Mouse (Mus musculus) right cerebral cortex, postnatal 36 days (tissue): ENCODE results near the gene Timm13.

Experiments
- DNase-seq, 2 experiments: peaks; one replicate each; pipeline ENCODE4 v3.0.0; 2022; ENCODE audit warnings: low spot score in 2 of 2, mixed read lengths in 1 of 2

The Timm13 gene

DNA sequence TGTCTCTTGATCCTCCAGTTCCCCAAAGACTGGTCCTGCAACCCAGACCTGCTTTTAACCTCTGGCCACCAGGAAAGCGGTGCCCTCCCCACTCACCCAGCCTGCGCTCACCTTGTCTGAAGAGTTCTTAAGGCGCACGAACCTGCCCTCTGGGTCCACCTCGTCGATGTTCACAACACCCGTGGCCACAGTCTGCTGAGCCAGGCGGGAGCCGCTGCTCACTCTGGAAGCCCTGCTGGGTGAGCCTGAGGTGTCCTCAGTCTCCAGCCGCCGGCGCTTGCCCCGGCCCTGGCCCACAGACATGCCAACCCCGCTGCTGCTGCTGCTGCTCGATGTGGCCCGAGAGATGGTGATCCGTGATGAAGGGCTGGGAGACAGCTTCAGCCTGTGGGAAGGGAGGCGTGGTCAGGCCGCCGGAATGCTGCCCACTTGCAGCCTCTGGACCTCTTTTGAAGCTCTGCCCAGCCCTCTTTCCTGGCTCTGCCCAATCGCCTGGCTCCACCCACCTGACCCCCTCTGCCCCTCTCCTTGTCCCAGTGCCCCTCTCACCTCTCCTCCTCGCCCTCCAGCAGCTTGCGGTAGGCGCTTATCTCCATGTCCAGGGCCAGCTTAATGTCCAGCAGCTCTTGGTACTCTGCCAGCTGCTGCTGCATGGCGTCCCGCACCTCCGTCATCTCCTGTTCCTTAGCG is 3.4 kb upstream of the Timm13 start:
- DNase-seq = no peak

DNA sequence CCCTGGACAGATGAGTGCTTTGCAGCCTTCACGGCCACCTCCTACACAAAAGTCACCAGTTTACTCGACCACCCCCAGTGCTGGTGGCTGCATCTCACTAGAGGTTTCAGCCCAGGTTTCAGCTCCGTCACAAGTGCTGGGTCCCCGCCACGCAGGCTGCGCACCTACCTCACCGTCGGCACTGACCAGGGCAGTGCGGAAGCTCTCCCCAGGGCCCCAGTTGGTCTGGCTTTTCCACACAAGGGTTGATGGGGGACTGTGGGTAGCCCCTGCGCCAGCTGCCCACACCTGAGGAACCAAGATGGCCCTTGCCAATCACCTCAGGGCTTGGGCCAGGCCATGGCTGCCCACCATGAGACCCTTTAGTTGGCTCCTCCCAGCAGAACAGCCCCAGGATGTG is 2.5 kb upstream of the Timm13 start:
- no peak for DNase-seq

DNA sequence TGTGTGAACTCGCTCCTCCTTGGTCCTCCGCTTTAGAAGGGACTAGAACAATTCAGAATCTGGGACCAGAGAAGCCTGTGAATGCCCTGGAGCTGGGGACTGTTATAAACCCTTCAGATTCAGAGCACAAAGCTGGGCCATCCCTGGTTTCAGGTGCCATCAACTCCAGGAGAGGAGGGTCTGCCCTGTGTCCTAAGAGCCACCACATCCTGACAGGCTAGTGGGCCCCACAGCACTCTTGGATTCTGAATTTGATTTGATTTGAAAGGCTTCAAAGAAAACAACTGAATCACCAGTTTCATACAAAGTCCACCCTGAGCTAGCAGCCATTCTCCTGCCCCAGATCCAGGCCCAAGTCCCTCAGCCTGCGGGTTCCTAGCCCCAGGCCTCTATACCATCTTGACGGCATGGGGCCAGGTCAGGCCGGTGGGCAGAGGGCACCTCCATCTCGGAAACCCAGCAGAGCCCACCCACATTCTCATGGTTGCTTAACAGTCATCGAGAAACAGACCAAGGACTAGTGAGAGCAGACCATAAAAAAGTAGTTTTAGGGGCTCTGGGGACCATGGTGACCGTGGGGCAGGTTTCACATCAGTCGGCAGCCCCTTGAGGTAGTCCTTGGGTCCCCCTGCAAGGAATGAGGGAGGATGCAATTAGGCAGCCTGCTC is 1.6 kb upstream of the Timm13 start:
- no peak for DNase-seq

GRCm38 (mm10) chr10:80901409-80902272 is 872 bp upstream of the Timm13 start:
- DNase-seq = no peak

GRCm38 (mm10) chr10:80899591-80900317 is 1.0 kb downstream of the Timm13 start:
- DNase-seq = no peak

DNA sequence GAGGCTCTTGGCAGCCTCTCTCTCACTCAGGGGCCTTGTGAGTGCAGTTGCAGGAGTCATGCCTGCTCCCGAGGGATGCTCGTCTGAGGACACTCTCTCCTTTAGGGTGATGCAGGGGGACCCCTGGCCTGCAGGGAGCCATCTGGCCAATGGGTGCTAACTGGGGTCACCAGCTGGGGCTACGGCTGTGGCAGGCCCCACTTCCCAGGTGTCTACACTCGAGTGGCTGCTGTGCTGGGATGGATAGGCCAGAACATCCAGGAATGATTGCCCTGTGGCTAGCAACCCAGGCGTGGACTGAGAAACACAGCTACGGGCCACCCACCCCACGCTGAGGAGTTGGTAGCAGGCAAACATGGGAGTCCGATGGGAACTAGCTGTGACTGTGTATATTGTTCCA is 1.7 kb downstream of the Timm13 start:
- no peak for DNase-seq

- peak; percentile 72 to 74 for DNase-seq
Observed at GRCm38 (mm10) chr10:80897861-80898510, 2.8 kb downstream of the Timm13 start.

DNA sequence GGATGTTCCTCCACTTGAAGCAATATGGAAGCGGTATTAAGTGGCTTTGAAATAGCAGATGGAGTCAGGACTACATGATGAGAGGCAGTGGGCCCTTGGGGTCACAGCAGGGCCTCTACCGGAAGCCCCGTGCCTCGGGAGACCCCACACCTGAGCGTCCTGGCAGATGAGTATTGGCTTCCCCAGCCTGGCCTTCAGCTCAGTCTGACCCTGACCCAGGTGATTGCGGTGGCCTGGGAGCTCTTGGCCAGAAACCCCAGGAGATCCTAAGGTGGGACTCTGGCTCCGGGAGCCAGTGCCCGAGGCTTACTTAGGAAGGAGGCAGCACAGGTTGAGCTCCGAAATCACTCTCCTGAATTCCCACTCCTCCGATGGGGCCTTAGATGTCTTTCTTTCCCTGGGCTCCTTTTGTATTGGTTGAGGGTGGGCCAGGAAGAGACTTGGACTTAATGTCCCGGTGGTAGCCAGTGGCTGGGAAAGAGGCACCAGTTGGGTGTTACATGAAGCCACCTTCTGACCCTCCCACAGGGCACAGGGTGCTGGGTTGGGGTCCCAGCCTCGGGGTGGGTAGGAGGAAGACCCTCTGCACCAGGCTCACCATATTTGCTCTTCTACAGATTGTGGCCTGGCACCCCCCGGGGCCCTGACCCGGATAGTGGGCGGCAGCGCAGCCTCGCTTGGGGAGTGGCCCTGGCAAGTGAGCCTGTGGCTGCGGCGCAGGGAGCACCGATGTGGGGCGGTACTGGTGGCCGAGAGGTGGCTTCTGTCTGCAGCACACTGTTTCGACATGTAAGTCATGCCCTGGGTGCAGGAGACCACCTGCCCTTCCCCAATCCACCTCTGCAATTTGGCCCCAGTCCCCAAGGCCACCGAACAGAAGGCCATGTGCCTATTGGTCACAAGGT is 3.9 kb downstream of the Timm13 start:
- no peak for DNase-seq

DNA sequence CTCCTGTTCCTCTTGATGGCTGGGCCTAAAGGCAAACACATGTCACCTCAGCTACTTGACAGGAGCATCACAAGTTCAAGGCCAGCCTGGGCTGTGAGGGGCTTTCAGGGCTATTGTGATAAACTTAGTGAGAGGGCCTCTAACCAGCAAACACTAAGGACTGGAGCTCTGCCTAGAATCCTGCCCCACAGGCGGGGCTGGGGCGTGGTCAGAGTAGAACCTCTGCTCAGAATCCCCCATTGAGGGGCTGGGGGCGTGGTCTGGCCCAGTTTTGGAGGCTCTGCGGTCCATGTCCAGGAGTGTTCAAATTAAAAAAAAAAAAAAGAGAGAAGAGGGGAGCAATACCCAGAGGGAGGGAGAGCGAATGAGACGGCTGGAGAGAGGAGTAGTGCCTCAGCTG is 5.1 kb downstream of the Timm13 start:
- DNase-seq = no peak

DNA sequence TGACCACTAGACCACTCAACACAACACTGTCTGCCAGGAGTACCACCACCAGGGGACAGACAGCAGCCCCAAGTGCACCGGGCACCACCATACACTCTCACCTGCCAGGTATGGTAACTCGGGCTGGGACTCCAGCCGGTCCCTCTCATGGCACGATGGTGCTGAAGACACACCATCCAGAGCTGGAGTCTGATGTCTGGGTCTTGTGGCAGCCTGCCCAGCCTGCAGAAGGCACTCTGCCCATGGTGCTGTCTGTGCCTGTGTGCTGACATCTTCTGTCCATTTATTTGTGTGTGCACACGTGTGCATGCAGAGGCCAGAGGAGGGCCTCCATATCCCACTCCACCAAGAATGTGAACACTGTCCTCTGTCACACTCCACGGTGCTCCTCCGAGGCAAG is 5.7 kb downstream of the Timm13 start:
- DNase-seq = no peak

DNA sequence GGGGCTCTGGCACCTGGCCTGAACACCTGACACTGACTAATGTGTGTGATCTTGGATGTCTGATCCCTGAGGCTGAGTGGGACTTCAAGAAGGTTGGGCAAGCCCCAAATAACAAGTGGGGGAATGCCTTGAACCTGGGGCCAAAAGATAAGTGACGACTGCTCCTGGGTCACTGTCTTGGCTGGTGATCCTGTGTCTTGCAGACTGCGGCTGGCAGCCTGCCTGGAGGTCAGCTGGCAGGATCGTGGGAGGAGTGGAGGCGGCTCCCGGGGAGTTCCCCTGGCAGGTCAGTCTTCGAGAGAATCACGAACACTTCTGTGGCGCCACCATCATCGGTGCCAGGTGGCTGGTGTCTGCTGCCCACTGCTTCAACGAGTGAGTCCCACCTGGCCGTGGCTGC is 13.6 kb downstream of the Timm13 start:
- DNase-seq = no peak

DNA sequence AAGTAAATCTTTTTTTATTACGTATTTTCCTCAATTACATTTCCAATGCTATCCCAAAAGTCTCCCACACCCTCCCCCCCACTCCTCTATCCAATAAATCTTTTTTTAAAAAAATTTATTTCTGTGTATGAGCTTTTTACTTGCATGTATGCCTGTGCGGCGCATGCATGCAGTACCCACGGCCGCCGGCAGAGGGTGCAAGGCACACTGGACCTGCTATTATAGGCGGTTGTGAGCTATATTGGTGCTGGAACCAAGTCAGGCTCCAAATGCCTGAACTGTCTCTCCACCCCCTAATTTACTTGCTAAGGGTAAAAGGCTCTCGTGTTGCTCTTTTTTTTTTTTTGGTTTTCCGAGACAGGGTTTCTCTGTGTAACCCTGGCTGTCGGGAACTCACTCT is 19.5 kb downstream of the Timm13 start:
- DNase-seq = peak in 1 of 2 experiments; percentile 59

- DNase-seq = no peak
Observed at GRCm38 (mm10) chr10:80880901-80881300, 19.9 kb downstream of the Timm13 start.

GRCm38 (mm10) chr10:80880131-80880641 is 20.6 kb downstream of the Timm13 start:
- no peak for DNase-seq

- DNase-seq = no peak
Observed at GRCm38 (mm10) chr10:80876594-80876993, 24.2 kb downstream of the Timm13 start.

DNA sequence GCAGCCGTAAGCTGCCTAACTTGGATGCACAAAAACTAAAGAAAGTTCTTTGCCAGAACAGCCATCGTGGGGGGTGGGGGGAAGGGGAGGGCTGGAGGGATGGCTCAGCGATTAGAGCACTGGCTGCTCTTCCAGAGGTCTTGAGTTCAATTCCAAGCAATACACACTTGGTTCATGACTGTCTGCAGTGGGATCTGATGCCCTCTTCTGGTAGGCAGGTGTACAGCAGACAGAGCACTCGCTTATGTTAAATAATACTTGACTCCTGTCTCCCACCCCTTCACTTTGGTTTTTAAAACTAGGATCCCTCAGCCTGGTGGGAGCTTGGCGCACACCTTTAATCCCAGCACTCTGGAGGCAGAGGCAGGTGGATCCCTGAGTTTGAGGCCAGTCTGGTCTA is 24.7 kb downstream of the Timm13 start:
- DNase-seq = no peak

GRCm38 (mm10) chr10:80874035-80874434 is 26.7 kb downstream of the Timm13 start:
- DNase-seq = no peak

DNA sequence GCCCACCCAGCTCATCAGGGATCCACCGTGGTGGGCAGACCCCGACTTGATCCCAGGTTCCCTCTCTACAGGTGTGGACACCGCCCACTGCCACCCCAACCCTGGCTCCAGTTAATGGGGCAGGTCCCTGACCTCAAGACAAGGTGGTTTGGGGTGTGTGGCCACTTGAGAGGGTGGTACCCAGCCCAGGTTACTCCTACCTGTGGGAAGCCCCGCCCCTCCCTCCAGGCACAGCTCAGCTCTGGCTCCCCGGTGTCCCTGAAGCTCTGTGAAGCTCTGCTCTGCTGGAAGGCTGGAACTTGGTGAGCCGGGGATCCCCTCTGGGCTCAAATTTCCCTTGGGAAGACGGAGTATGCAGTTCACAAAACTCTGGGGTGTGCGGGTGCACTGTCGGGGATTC is 29.2 kb downstream of the Timm13 start, which contains the start of gene Tmprss9:
Tmprss9 (plus strand) TSS at position 268 of the 400 bp plus-strand sequence.
- DNase-seq = no peak

DNA sequence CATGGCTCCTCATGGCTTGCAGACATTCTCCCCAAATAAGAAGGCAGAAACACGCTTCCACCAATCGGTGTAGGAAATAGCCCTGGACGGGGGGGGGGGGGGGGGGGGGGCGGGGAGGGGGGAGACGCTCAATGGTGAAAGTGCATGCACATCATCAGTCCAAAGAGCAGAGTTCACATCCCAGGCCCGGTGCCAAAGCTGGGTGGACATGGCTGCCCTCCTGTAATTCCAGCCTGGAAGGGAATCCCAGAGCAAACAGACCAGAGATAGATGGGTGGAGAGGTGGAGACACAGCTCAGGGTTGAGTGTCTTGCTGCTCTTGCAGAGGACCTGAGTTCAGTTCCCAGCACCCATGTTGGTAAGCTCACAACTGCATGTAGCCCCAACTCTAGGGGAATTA is 29.8 kb downstream of the Timm13 start:
- DNase-seq = no peak

DNA sequence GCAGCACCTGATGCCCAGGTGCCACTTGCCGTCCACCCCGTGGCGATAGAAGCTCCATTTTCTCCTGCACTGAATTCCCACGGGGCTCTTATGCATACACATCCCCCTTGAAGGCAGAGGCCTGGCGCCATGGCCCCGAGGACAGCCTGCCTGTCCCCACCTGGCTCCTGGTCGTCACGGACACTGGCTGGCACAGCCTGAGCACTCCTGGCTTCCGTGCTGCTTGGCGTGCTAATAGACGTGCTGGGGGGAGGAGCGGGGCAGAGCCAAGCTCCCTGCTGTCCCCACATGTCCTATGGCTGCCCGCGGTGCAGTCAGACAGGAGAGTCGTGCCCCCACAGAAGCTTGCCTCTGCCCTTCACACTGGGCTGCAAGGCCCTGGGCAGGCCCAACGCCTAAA is 36.3 kb downstream of the Timm13 start:
- DNase-seq = no peak
